Mouse (Mus musculus): ENCODE measurements around the gene Rnf40. TPM values are rescaled to one million over a fixed set of nuclear protein-coding genes. Genes with fewer than 3 reads are reported as not detected.

Gene Rnf40
- polyA plus RNA-seq, 1 experiment from 2014 or later, result 17.1 TPM

DNA sequence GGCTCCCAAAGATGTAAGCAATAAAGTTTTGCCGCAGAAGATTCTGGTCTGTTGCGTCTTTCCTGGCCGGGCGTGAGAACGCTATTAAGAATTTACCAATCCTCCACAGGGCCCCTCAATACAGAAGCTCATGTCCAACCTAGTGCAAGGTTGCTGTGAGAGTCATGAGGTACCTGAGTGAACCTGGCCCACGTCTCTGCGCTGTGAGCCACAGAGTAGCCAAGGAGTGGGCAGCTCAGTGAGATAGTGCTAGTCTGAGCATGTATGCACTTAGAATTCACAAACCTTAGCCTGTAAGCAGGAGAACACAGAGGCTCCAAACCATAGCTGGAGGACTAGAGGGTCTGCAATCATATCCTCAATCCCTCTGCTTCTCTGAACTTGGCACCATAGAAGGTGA, 37.5 kb downstream of the Rnf40 start:
- Histone ChIP-seq H3K4me1 (replicated peaks; ENCODE audit: control insufficient read depth, insufficient read depth) (no peaks in the 10 kb centered on the region), H3K4me2 (replicated peaks; ENCODE audit: low read depth) (no peak overlapping the region), H3K36me3 (ENCODE audit: control insufficient read depth, insufficient read depth, low read length) (no peaks in the 10 kb centered on the region), H3K27ac (replicated peaks) (no peak overlapping the region), H3K27me3 (ENCODE audit: control insufficient read depth, insufficient read depth, low read length) (no peaks in the 10 kb centered on the region), H3K4me3 (ENCODE audit: low read depth, low read length) (no peak overlapping the region), H3K9ac (ENCODE audit: low read length) (no peak overlapping the region), H3K9me3 (ENCODE audit: control insufficient read depth, low read length) (no peaks in the 10 kb centered on the region)
- TF ChIP-seq EP300 (optimal IDR thresholded peaks at IDR 0.05) (no peak), CTCF (IDR thresholded peaks at IDR 0.05; ENCODE audit: low read depth) (no peak)
- ATAC-seq (ENCODE audit: low FRiP score, low TSS enrichment) (no peak), DNase-seq (ENCODE audit: low spot score) (no peak)
- WGBS, result 98% methylated on average over 7 of the region's 7 CpGs

GRCm38 (mm10) chr7:127626471-127626870, 37.9 kb downstream of the Rnf40 start:
- no peak for DNase-seq (ENCODE audit: low spot score)
- WGBS, result 81% methylated on average over 4 of the region's 4 CpGs
- no peak for TF ChIP-seq EP300 (optimal IDR thresholded peaks at IDR 0.05)
- TF ChIP-seq CTCF (IDR thresholded peaks at IDR 0.05; ENCODE audit: low read depth), result no peak
- Histone ChIP-seq H3K9me3 (ENCODE audit: control insufficient read depth, low read length) (no peaks in the 10 kb centered on the region), H3K27me3 (ENCODE audit: control insufficient read depth, insufficient read depth, low read length) (no peaks in the 10 kb centered on the region), H3K4me3 (ENCODE audit: low read depth, low read length) (no peak overlapping the region), H3K27ac (replicated peaks) (no peak overlapping the region), H3K36me3 (ENCODE audit: control insufficient read depth, insufficient read depth, low read length) (no peaks in the 10 kb centered on the region), H3K4me2 (replicated peaks; ENCODE audit: low read depth) (no peak overlapping the region), H3K4me1 (replicated peaks; ENCODE audit: control insufficient read depth, insufficient read depth) (no peaks in the 10 kb centered on the region), H3K9ac (ENCODE audit: low read length) (no peak overlapping the region)
- ATAC-seq (ENCODE audit: low FRiP score, low TSS enrichment), result no peak

GRCm38 (mm10) chr7:127628646-127629045, 40.1 kb downstream of the Rnf40 start:
- no peaks in the 10 kb centered on the region for H3K9me3 ChIP-seq (ENCODE audit: control insufficient read depth, low read length)
- 78% methylated on average over 5 of the region's 5 CpGs for WGBS
- no peak overlapping the region for H3K27ac ChIP-seq (replicated peaks)
- no peaks in the 10 kb centered on the region for H3K27me3 ChIP-seq (ENCODE audit: control insufficient read depth, insufficient read depth, low read length)
- DNase-seq (ENCODE audit: low spot score) (no peak), ATAC-seq (ENCODE audit: low FRiP score, low TSS enrichment) (no peak)
- no peaks in the 10 kb centered on the region for H3K4me1 ChIP-seq (replicated peaks; ENCODE audit: control insufficient read depth, insufficient read depth)
- no peak overlapping the region for H3K4me3 ChIP-seq (ENCODE audit: low read depth, low read length)
- no peak overlapping the region for H3K9ac ChIP-seq (ENCODE audit: low read length)
- H3K4me2 ChIP-seq (replicated peaks; ENCODE audit: low read depth), result no peak overlapping the region
- TF ChIP-seq EP300 (optimal IDR thresholded peaks at IDR 0.05), result no peak
- no peak for TF ChIP-seq CTCF (IDR thresholded peaks at IDR 0.05; ENCODE audit: low read depth)
- no peaks in the 10 kb centered on the region for H3K36me3 ChIP-seq (ENCODE audit: control insufficient read depth, insufficient read depth, low read length)

GRCm38 (mm10) chr7:127631416-127631815, 42.8 kb downstream of the Rnf40 start:
- Histone ChIP-seq H3K27ac (replicated peaks) (no peak overlapping the region), H3K27me3 (ENCODE audit: control insufficient read depth, insufficient read depth, low read length) (no peaks in the 10 kb centered on the region), H3K9me3 (ENCODE audit: control insufficient read depth, low read length) (no peaks in the 10 kb centered on the region), H3K4me3 (ENCODE audit: low read depth, low read length) (no peak overlapping the region), H3K9ac (ENCODE audit: low read length) (no peak overlapping the region), H3K36me3 (ENCODE audit: control insufficient read depth, insufficient read depth, low read length) (no peaks in the 10 kb centered on the region), H3K4me2 (replicated peaks; ENCODE audit: low read depth) (no peak overlapping the region), H3K4me1 (replicated peaks; ENCODE audit: control insufficient read depth, insufficient read depth) (no peaks in the 10 kb centered on the region)
- no peak for ATAC-seq (ENCODE audit: low FRiP score, low TSS enrichment)
- DNase-seq (ENCODE audit: low spot score), result no peak
- 68% methylated on average over 4 of the region's 4 CpGs for WGBS
- TF ChIP-seq EP300 (optimal IDR thresholded peaks at IDR 0.05), result no peak
- no peak for TF ChIP-seq CTCF (IDR thresholded peaks at IDR 0.05; ENCODE audit: low read depth)

DNA sequence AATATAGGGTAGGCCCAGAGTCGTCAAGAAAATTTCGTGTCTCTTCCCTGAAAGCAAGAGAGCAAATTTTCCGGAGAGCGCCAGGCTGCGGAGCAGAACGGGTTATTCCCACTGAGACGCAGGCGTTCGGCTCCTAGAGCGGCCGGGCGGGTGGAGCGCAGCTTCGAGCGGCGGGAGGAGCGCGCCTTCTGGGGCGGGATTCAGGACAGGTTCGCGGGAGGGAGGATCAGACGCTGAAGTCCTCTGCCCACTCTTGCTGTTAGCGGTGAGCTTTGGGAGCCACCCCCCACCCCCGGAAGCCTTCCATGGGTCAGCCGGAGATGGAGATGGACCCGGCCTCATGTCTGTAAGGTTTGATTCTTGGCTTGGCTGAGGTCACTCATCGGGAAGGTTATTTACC, 48.4 kb downstream of the Rnf40 start:
- Histone ChIP-seq H3K9me3 (ENCODE audit: control insufficient read depth, low read length) (no peaks in the 10 kb centered on the region), H3K27ac (replicated peaks) (no peak overlapping the region), H3K4me3 (ENCODE audit: low read depth, low read length) (peak overlapping the region; percentile 55), H3K27me3 (ENCODE audit: control insufficient read depth, insufficient read depth, low read length) (no peaks in the 10 kb centered on the region), H3K4me2 (replicated peaks; ENCODE audit: low read depth) (peak overlapping the region; percentile 80), H3K4me1 (replicated peaks; ENCODE audit: control insufficient read depth, insufficient read depth) (no peaks in the 10 kb centered on the region; the same call in 1 of the 2 replicates), H3K36me3 (ENCODE audit: control insufficient read depth, insufficient read depth, low read length) (no peaks in the 10 kb centered on the region), H3K9ac (ENCODE audit: low read length) (peak overlapping the region; percentile 63)
- peak; percentile 90 for DNase-seq (ENCODE audit: low spot score)
- under 1% methylated on average over 27 of the region's 27 CpGs for WGBS
- no peak for TF ChIP-seq EP300 (optimal IDR thresholded peaks at IDR 0.05)
- no peak for TF ChIP-seq CTCF (IDR thresholded peaks at IDR 0.05; ENCODE audit: low read depth)
- peak; percentile 89 for ATAC-seq (ENCODE audit: low FRiP score, low TSS enrichment)

- DNase-seq (ENCODE audit: low spot score), result no peak
- TF ChIP-seq CTCF (IDR thresholded peaks at IDR 0.05; ENCODE audit: low read depth), result no peak
- no peak for TF ChIP-seq EP300 (optimal IDR thresholded peaks at IDR 0.05)
- H3K4me1 ChIP-seq (replicated peaks; ENCODE audit: control insufficient read depth, insufficient read depth), result no peaks in the 10 kb centered on the region; the same call in 1 of the 2 replicates
- H3K9me3 ChIP-seq (ENCODE audit: control insufficient read depth, low read length), result no peaks in the 10 kb centered on the region
- WGBS, result 32% methylated on average over 4 of the region's 4 CpGs
- no peak overlapping the region for H3K4me3 ChIP-seq (ENCODE audit: low read depth, low read length)
- ATAC-seq (ENCODE audit: low FRiP score, low TSS enrichment), result no peak
- H3K36me3 ChIP-seq (ENCODE audit: control insufficient read depth, insufficient read depth, low read length), result no peaks in the 10 kb centered on the region
- no peak overlapping the region for H3K27ac ChIP-seq (replicated peaks)
- H3K27me3 ChIP-seq (ENCODE audit: control insufficient read depth, insufficient read depth, low read length), result no peaks in the 10 kb centered on the region
- no peak overlapping the region for H3K4me2 ChIP-seq (replicated peaks; ENCODE audit: low read depth)
- H3K9ac ChIP-seq (ENCODE audit: low read length), result no peak overlapping the region
These were observed 52.7 kb downstream of the Rnf40 start for GRCm38 (mm10) chr7:127641260-127641659.
